Mouse (Mus musculus) left cerebral cortex, postnatal 10 days (tissue): ENCODE results near the gene 2300002M23Rik. TPM values are rescaled to one million over a fixed set of nuclear protein-coding genes. Genes with fewer than 3 reads are reported as not detected.

Source experiments
- DNase-seq, 2 experiments: peaks; one replicate each; pipeline ENCODE4 v3.0.0; 2021 to 2022; ENCODE audit warnings: low spot score in 2 of 2, mixed read lengths in 1 of 2; ENCODE audit errors: extremely low spot score in 1 of 2
- intact Hi-C: fragments of 180-260 bp; cut with DNase I; formaldehyde crosslinking; loops from one replicate; pipeline ENCODE4 v1.15.1; 2025
- total RNA-seq, 2 experiments: library from RNA; stranded (reverse); gene quantifications; 2 replicates each; pipeline ENCODE4 v1.2.3; 2021

Gene 2300002M23Rik
- total RNA-seq, 2 experiments from 2014 or later: not detected

- no peak for DNase-seq
- intact Hi-C loops: no loop called here
These were observed 24.9 kb downstream of the 2300002M23Rik start for GRCm38 (mm10) chr17:35592131-35592530.

GRCm38 (mm10) chr17:35593786-35594185, 26.5 kb downstream of the 2300002M23Rik start:
- intact Hi-C loops: no loop called here
- DNase-seq: no peak

- intact Hi-C loops: no loop called here
- no peak for DNase-seq
These were observed 27.2 kb downstream of the 2300002M23Rik start for GRCm38 (mm10) chr17:35594456-35594855.

- intact Hi-C loops: no loop called here
- DNase-seq: no peak
These were observed 30.1 kb downstream of the 2300002M23Rik start for GRCm38 (mm10) chr17:35597399-35597798.

GRCm38 (mm10) chr17:35601249-35601648, 34.0 kb downstream of the 2300002M23Rik start, which contains the start of gene Sfta2:
Gene Sfta2 (plus strand): TSS chr17:35601549.
- no peak for DNase-seq
- intact Hi-C loops: no loop called here

GRCm38 (mm10) chr17:35601736-35602354, 34.6 kb downstream of the 2300002M23Rik start:
- no peak for DNase-seq
- intact Hi-C loops: no loop called here

- no peak for DNase-seq
- intact Hi-C loops: no loop called here
These were observed 49.9 kb downstream of the 2300002M23Rik start for GRCm38 (mm10) chr17:35617127-35617526.

Other genes with a start within 250 kb of the 2300002M23Rik start
- gene H2-Q1, start 247.0 kb upstream of the 2300002M23Rik start, total RNA-seq: under 1 TPM; 0.67 to 0.81 TPM
- 1 to 10 TPM; 1.7 to 1.8 TPM for gene H2-Q2, start 225.2 kb upstream of the 2300002M23Rik start, total RNA-seq
- gene H2-Q4, start 187.8 kb upstream of the 2300002M23Rik start, total RNA-seq: 1 to 10 TPM in 1 of 2 experiments, under 1 TPM in 1; 0.56 to 1.4 TPM
- gene H2-Q6, start 142.6 kb upstream of the 2300002M23Rik start, total RNA-seq: not detected
- gene H2-Q7, start 128.3 kb upstream of the 2300002M23Rik start, total RNA-seq: under 1 TPM in 1 of 2 experiments, not detected in 1; 0.55 TPM
- gene H2-Q10, start 97.4 kb upstream of the 2300002M23Rik start, total RNA-seq: not detected
- not detected for gene Pou5f1, start 61.4 kb upstream of the 2300002M23Rik start, total RNA-seq
- 1 to 10 TPM; 5.7 to 8.5 TPM for gene Tcf19, start 50.6 kb upstream of the 2300002M23Rik start, total RNA-seq
- 1 to 10 TPM; 6.4 to 7.4 TPM for gene Cchcr1, start 50.4 kb upstream of the 2300002M23Rik start, total RNA-seq
- gene Psors1c2, start 34.2 kb upstream of the 2300002M23Rik start, total RNA-seq: under 1 TPM; 0.43 to 0.59 TPM
- under 1 TPM; 0.41 to 0.47 TPM for gene Cdsn, start 15.3 kb upstream of the 2300002M23Rik start, total RNA-seq
- gene Sfta2, start 34.1 kb downstream of the 2300002M23Rik start, total RNA-seq: not detected
- gene Gm9573, start 59.2 kb downstream of the 2300002M23Rik start, total RNA-seq: not detected
- not detected for gene Mucl3, start 76.2 kb downstream of the 2300002M23Rik start, total RNA-seq
- 10 to 100 TPM; 31.2 to 42.6 TPM for gene Vars2, start 100.1 kb downstream of the 2300002M23Rik start, total RNA-seq
- 10 to 100 TPM; 23.5 to 24.1 TPM for gene Gtf2h4, start 106.3 kb downstream of the 2300002M23Rik start, total RNA-seq
- 10 to 100 TPM; 39.6 to 40.1 TPM for gene Ddr1, start 137.2 kb downstream of the 2300002M23Rik start, total RNA-seq